Mouse (Mus musculus) cerebral cortex, adult 2 months (tissue): ENCODE data around the gene Spats2.

Source experiments
- WGBS: fragments of 180-500 bp; shearing (Covaris S2); methylation state at CpG from one replicate; pipeline ENCODE4 v1.1.7; 2018; 5-methylcytosine and 5-hydroxymethylcytosine counted together

Gene Spats2

DNA sequence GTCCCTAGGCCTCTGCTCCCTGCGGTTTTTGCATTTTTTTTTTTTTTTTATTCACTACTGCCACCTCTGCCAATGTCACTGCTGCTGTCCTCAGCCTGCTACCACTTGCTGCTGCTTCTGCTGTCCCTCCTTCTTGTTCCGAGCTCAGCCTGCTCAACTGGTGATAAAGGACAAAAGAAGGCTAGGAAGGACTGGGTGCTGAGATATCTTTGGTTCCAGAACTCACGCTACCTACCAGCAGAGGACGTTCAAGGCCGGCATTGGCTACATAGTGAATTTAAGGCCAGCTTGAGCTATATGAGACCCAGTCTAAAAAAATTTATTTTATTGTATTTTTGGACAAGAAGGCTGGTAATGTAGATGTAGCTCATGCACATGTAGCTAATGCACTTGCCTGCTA is 12.7 kb downstream of the Spats2 start:
- WGBS, result 78% methylated on average over 5 of the region's 5 CpGs

DNA sequence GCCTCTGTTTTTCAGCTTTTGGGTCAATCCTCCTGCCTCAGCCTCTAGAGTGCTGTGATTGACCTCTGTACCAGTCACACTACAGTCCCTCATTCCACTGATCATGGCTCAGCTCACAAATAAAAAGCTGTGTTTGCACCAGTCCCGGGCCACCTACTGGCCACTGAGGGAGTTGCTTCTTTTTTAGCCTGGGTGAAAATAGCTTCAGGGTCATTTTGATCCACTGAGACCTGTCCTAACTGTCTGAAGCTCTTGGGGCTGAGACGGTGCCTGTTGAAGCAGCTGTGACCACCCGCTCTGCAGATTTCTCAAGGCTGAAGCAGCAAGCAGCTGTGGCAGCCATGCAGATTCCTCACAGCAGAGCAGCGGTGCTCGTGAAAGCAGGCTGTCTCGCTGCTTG is 14.0 kb downstream of the Spats2 start:
- 69% methylated on average over 6 of the region's 6 CpGs for WGBS

- 92% methylated on average over 7 of the region's 7 CpGs for WGBS
These were observed 24.8 kb downstream of the Spats2 start for GRCm38 (mm10) chr15:99150516-99150915.

DNA sequence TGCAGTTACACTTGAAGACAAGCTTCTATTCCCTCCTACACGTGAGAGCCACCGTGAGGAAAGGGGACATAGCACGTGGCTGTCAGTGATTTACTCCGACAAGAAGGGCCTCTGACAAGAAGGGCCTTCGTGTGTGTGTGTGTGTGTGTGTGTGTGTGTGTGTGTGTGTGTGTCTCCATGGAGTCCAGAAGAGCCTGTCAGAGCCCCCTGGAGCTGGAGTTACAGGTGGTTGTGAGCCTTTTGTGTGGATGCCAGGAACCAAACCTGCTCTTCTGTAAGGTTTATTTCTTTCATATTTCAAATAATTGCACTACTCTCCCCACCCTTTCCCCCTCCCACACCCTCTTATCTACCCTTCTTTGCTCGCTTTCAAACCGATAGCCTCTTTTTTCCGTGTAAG is 25.6 kb downstream of the Spats2 start:
- WGBS, result 79% methylated on average over 8 of the region's 8 CpGs

GRCm38 (mm10) chr15:99153466-99153865 is 27.8 kb downstream of the Spats2 start:
- WGBS, result 88% methylated on average over 8 of the region's 8 CpGs

DNA sequence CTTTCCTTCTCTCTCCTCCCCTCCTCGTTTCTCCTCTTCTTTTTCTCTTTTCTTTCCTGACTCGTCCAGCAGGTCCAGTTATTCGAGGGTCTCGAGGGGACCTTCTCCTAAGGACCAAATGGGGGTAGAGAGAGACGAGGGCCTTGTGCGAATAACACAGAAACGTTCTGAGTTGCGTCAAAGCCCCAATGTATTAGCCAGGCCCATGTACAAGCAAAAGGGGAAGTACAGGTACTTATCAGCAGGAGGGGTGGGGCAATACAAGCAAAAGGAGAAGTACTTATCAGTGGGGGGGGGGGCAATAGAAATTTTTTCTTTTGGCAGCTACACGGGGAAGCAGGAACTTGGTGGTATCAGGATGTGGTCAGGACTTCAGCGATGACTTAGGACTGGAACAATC is 28.8 kb downstream of the Spats2 start:
- 92% methylated on average over 10 of the region's 10 CpGs for WGBS

DNA sequence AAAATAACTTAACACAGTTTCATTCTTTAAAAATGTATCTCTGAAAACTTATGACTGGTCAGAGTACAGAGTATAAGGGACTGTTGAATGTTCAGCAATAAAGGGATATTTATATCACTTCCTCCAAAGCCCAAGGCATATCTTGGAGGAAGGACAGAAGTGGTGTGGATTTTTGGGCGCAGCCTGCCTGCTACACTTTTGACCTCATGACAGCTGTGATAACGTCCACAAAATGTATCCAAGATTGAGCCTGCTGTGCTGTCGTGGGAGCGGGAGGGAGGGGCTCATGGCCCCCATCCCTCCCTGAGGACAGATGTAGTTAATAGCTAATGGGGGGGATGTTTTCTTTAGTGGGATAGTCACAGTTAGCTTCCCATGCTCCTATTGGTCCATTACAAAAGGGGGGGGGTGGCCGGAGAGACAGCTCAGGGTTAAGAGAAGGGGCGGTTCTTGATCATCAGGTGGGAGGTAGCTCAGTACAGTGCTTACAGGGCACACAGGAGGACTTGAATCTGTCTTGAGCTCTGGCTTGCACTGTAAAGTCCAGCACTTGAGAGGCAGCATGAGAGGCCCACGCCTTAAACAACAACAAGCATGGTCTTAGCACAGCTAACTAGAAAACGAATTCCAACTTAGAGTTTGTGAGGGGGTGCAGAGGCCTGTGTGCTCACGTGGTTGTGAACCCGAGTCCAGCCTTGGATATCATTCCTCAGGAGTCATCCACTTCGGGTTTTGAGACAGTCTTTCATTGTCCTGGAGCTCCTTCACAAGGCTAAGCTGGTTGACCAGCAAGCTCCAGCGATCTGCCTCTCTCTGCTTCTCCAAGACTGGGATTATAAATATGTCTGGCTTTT is 38.0 kb downstream of the Spats2 start:
- 81% methylated on average over 12 of the region's 12 CpGs for WGBS

- 97% methylated on average over 6 of the region's 6 CpGs for WGBS
These were observed 46.4 kb downstream of the Spats2 start for GRCm38 (mm10) chr15:99172131-99172530.

GRCm38 (mm10) chr15:99179639-99180038 is 53.9 kb downstream of the Spats2 start:
- WGBS, result 96% methylated on average over 1 of the region's 2 CpGs

GRCm38 (mm10) chr15:99184217-99184914 is 58.6 kb downstream of the Spats2 start:
- 89% methylated on average over 9 of the region's 9 CpGs for WGBS

DNA sequence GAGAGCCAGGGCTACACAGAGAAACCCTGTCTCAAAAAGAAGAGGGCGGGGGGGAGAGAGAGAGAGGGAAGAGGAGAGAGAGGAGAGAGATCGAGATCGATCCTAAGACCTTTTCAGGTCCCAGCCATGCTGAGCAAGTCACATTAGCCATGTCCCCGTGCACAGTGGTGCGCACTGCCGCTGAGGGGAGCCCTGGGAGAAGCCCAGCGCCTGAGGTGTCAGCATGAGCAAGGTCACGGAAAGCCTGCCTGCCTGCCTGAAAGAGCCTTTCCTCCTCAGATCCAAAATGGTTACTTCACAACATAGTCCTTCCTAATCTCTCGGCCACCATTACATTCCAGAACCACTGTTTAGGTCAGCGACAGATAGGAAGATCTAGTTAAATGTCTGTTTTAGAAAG is 68.6 kb downstream of the Spats2 start:
- WGBS, result 79% methylated on average over 10 of the region's 10 CpGs

DNA sequence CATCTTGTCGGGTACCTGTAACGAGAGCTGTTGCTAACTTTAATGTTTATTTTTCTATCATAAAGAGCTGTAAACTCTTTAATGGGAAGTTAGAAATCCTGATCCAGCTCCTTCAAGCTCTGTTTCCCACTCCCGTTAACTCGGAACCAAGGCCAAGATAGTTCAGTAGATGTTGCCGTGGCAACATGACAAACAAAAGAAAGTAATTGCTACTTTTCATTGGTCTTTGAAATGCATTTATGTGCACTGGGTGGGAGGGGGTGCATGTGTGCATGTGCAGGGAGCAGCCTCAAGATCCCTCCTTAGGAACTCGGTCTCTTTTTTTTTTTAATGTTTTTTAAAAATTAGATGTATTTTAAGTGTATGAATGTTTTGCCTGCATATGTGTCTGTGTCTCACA is 69.3 kb downstream of the Spats2 start:
- WGBS, result 47% methylated on average over 6 of the region's 6 CpGs

DNA sequence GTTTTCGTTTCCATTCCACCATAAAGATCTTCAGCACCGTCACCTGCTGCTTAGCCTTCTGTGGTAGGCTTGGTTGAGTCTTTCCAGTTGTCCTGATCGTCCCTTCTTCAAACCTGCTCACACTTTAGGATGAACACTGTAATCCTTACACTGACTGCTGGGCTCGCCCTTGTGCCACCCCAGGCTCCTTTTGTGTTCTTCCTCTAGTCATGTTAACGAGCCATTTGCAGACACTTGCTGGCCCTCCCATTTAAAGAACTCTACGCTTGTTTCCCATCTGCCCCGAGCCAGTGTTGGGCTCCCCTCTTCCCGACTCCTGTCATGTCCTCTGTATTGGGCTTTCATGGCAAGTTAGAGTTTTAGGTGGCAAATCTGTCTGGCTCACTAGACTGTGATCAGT is 80.2 kb downstream of the Spats2 start:
- WGBS, result 83% methylated on average over 8 of the region's 8 CpGs

GRCm38 (mm10) chr15:99213183-99213582 is 87.5 kb downstream of the Spats2 start:
- 87% methylated on average over 10 of the region's 10 CpGs for WGBS

- WGBS, result 83% methylated on average over 2 of the region's 2 CpGs
These were observed 89.2 kb downstream of the Spats2 start for GRCm38 (mm10) chr15:99214941-99215340.

- WGBS, result 83% methylated on average over 11 of the region's 11 CpGs
These were observed 90.2 kb downstream of the Spats2 start for GRCm38 (mm10) chr15:99215741-99216463.

GRCm38 (mm10) chr15:99217630-99218029 is 91.9 kb downstream of the Spats2 start:
- WGBS, result 89% methylated on average over 4 of the region's 4 CpGs

DNA sequence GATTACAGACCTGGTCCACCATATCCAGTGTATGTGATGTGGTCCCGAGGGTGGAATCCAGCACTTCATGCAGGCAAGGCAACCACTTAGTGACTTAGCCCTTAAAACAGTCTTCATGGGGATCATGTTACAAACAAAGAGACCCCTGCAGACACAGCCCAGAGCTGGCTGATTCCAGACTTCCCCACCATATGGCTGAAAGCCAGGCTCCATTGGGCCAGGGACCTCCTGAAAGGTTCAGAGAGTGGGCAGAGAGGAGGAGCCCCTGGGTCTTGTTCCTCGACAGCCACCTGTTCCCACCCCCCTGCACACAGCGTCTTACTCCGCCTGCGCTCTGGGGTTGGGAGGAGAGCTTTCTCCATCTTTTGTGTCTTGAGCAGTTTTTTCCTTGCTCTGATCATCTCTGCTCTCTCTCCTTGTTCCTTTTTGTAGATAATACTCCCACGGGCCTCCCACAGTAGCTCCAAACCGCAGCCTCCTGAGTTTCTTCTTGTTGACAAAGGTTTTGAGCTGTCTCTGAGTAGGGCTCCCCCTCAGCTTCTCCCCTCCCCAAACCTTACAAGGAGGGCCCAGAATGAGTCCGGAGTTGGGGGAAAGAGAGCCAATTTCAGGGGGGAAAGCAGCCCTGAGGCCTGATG is 95.7 kb downstream of the Spats2 start:
- WGBS, result 23% methylated on average over 8 of the region's 8 CpGs

DNA sequence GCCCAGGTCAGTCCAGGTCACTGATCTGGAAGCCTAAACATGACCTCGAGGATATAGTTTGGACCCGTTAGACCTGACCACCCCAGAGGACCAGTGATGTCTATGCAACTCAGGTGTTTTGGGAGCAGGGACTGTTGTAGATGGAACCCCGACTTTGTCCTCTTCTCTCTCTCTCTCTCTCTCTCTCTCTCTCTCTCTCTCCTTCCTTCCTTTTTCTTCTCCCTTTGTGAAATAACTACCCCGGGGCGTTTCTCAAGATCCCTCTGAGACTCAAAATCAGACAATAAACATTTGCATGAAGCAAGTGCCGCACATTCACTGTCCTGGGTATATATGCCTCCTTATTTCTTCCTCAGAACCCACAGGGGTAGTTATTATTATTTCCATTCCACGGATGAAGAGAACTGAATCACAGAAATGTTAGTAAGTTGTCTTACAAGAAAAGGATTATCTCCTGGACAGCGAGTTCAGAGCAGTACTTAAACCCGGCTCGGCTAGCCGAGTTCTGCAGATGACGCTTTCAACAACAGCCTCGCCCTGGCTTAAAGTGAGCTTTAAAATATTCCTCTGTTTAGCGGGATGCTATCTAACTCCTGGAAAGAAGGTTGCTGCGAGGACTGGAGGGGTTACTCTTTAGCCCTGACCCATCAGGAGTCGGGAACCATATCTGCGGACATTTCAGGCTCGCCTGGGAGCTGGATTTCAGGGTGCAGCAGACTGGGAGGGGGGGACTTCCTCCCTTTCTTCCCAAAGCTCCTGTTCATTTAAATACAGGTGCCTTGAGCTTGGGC is 97.3 kb downstream of the Spats2 start:
- WGBS, result 7% methylated on average over 18 of the region's 18 CpGs

DNA sequence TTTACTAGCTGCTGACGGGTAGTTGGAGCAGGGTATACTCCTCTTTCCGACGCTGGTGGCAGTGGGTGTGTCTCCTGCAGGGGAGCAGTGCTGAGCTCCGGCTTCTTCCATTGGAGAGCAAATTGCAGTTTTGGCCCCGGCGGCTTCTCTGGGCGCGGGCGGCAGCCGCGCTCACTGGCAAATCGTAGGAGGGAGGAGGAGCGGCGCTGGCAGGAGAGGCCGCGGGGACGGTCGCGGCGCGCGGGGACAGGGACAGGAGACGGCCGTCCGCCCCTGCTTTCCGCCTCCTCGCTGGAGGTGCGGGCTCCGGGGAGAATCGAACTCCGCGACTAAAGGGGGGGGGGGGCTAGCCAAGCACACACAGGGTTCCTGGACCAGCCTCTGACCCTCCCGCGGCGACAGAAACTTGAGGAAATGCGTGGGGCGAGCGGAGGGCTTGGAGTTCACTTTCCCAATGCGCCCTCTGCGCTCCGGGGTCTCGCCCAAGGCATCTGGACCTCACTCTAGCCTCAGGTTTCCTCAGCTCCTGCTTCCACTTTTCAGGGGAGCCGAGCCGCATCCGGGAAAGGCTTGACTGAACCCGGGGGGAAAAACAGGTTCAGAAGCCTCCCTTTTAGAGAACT is 98.0 kb downstream of the Spats2 start:
- 1% methylated on average over 46 of the region's 46 CpGs for WGBS
